Mouse (Mus musculus) stomach, postnatal 0 days (tissue): ENCODE measurements around the gene Lrrc63.

Source experiments
- CTCF ChIP-seq: IDR thresholded peaks from 2 replicates; pipeline ENCODE4 v1.5.1; 2016; ENCODE audit warnings: antibody characterized with exemption, low read depth, mild to moderate bottlenecking, moderate library complexity
- EP300 ChIP-seq: optimal IDR thresholded peaks from 2 replicates; pipeline ENCODE3; 2016; ENCODE audit warnings: antibody characterized with exemption

- TF ChIP-seq CTCF (no peak), EP300 (no peak)
Observed at GRCm38 (mm10) chr14:75065211-75065610, 65.5 kb downstream of the Lrrc63 start.
